Mouse (Mus musculus) spleen, adult 2 months (tissue): ENCODE results near the gene Spred2.

Experiments used
- CTCF ChIP-seq: fragments of 200-500 bp; IDR thresholded peaks from 2 replicates; pipeline ENCODE4 v1.5.1; 2011; ENCODE audit warnings: mild to moderate bottlenecking, inconsistent platforms; ENCODE audit not compliant: insufficient read depth, insufficient read length, insufficient replicate concordance; ENCODE audit errors: extremely low read depth
- POLR2A ChIP-seq: fragments of 200-500 bp; IDR thresholded peaks from 2 replicates; pipeline ENCODE4 v1.6.1; 2011; ENCODE audit warnings: low read depth, low read length, inconsistent platforms

DNA sequence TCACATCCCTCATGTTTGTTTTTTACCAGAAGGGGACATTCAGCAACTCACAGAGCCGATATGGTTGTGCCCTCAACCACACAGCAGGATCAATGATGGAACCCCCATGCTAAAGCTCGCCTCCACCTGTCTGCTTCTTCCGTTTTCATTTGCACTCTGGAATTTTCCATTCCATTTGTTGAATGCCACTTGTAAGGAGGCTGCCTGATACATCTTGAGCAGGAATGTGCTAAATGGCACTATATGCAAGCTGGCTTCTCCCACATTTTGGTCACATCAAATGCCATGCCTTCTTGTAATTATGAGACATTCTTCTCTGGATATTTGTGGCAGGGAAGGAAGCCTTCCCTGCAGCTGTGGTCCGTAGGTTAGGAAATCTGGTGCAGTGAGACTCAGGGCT is 117.9 kb downstream of the Spred2 start:
- TF ChIP-seq CTCF: no peak
- TF ChIP-seq POLR2A: no peak
